Mouse (Mus musculus) CH12.LX (cell line): ENCODE results near the gene Pikfyve. TPM values are rescaled to one million over a fixed set of nuclear protein-coding genes. Genes with fewer than 3 reads are reported as not detected.
A peak's percentile ranks its signal among the peaks of the same experiment; 100 is the strongest.

Experiments
- DNase-seq: peaks from one replicate; pipeline ENCODE4 v3.0.0-alpha.2; 2013; ENCODE audit errors: extremely low read depth
- H3K27ac ChIP-seq: 2 replicates; pipeline ENCODE4 v1.5.1; 2012; ENCODE audit warnings: low read depth, mild to moderate bottlenecking, control low read depth, moderate library complexity; ENCODE audit not compliant: insufficient read depth
- H3K27me3 ChIP-seq: replicated peaks from 2 replicates; pipeline ENCODE3; 2012; ENCODE audit warnings: inconsistent platforms
- H3K36me3 ChIP-seq, 2 experiments: replicated peaks in 1 of 2; 2 replicates each; pipeline versions ENCODE3 to v1.6.1; 2012; ENCODE audit warnings: inconsistent platforms in 1 of 2, low read length in 1 of 2, mild to moderate bottlenecking in 1 of 2, mixed read lengths in 1 of 2, moderate library complexity in 1 of 2; ENCODE audit not compliant: control insufficient read depth in 1 of 2, insufficient read depth in 1 of 2
- H3K4me1 ChIP-seq, 2 experiments: 2 replicates each; pipeline ENCODE4 v1.6.1; 2012; ENCODE audit warnings: inconsistent platforms in 1 of 2, moderate library complexity in 1 of 2; ENCODE audit not compliant: insufficient read depth in 2 of 2, control insufficient read depth in 1 of 2
- H3K4me2 ChIP-seq: 2 replicates; pipeline ENCODE4 v1.6.1; 2012; ENCODE audit warnings: low read depth, mild to moderate bottlenecking, control low read depth; ENCODE audit not compliant: poor library complexity, insufficient read depth, severe bottlenecking
- H3K4me3 ChIP-seq, 3 experiments: fragments of 150-350 bp in 1 of 3; sonication (generic) in 1 of 3; replicated peaks in 1 of 3; 2 replicates each; pipeline versions ENCODE3 to v1.5.1; 2011 to 2012; ENCODE audit warnings: low read depth in 2 of 3, low read length in 2 of 3, mild to moderate bottlenecking in 2 of 3, moderate library complexity in 2 of 3, control low read depth in 1 of 3, improper control_type of control experiment in 1 of 3, inconsistent platforms in 1 of 3, mixed read lengths in 1 of 3; ENCODE audit not compliant: poor library complexity in 1 of 3
- H3K79me2 ChIP-seq: replicated peaks from 2 replicates; pipeline ENCODE4 v1.6.1; 2012; ENCODE audit warnings: mild to moderate bottlenecking, moderate library complexity; ENCODE audit not compliant: control insufficient read depth, poor library complexity, insufficient read depth, severe bottlenecking; ENCODE audit errors: extremely low read depth
- H3K9ac ChIP-seq: 2 replicates; pipeline ENCODE4 v1.6.1; 2012; ENCODE audit warnings: low read depth, mild to moderate bottlenecking, control low read depth, moderate library complexity; ENCODE audit not compliant: insufficient read depth
- H3K9me3 ChIP-seq: replicated peaks from 2 replicates; pipeline ENCODE3; 2012; ENCODE audit warnings: low read length, inconsistent platforms, mixed read lengths
- BHLHE40 ChIP-seq: IDR thresholded peaks from 2 replicates; pipeline ENCODE4 v1.6.1; 2011; ENCODE audit warnings: mild to moderate bottlenecking, low read depth, low read length, improper control_type of control experiment
- CHD1 ChIP-seq: IDR thresholded peaks from 2 replicates; pipeline ENCODE4 v1.6.1; 2012; ENCODE audit warnings: low read depth, low read length, improper control_type of control experiment, inconsistent platforms
- CHD2 ChIP-seq: IDR thresholded peaks from 2 replicates; pipeline ENCODE4 v1.6.1; 2011; ENCODE audit warnings: low read length, improper control_type of control experiment
- CTCF ChIP-seq, 2 experiments: IDR thresholded peaks in 1 of 2; conservative IDR thresholded peaks in 1 of 2; 2 replicates each; pipeline ENCODE4 v1.5.1; 2011 to 2012; ENCODE audit warnings: low read depth in 2 of 2, low read length in 2 of 2, improper control_type of control experiment in 1 of 2, inconsistent platforms in 1 of 2, mild to moderate bottlenecking in 1 of 2, moderate library complexity in 1 of 2
- ELF1 ChIP-seq: IDR thresholded peaks from 2 replicates; pipeline ENCODE4 v1.6.1; 2014; ENCODE audit warnings: low read depth, mild to moderate bottlenecking, inconsistent platforms, low read length, improper control_type of control experiment
- EP300 ChIP-seq: IDR thresholded peaks from 2 replicates; pipeline ENCODE4 v1.6.1; 2011; ENCODE audit warnings: low read length, improper control_type of control experiment
- ETS1 ChIP-seq: conservative IDR thresholded peaks from 2 replicates; pipeline ENCODE4 v1.6.1; 2012; ENCODE audit warnings: low read depth, mild to moderate bottlenecking, inconsistent platforms, low read length, improper control_type of control experiment, moderate library complexity
- GABPA ChIP-seq: IDR thresholded peaks from 2 replicates; pipeline ENCODE4 v1.6.1; 2012; ENCODE audit warnings: low read depth, low read length, improper control_type of control experiment, inconsistent platforms; ENCODE audit not compliant: insufficient replicate concordance
- HCFC1 ChIP-seq: IDR thresholded peaks from 2 replicates; pipeline ENCODE4 v1.6.1; 2012; ENCODE audit warnings: low read depth, mild to moderate bottlenecking, inconsistent platforms, low read length, improper control_type of control experiment
- IRF4 ChIP-seq: IDR thresholded peaks from 2 replicates; pipeline ENCODE4 v1.6.1; 2014; ENCODE audit warnings: low read depth, mild to moderate bottlenecking, inconsistent platforms, low read length, improper control_type of control experiment
- JUN ChIP-seq: IDR thresholded peaks from 2 replicates; pipeline ENCODE4 v1.6.1; 2011; ENCODE audit warnings: low read depth, mild to moderate bottlenecking, low read length, improper control_type of control experiment, moderate library complexity; ENCODE audit not compliant: insufficient read depth
- JUND ChIP-seq: conservative IDR thresholded peaks from 2 replicates; pipeline ENCODE4 v1.6.1; 2011; ENCODE audit warnings: low read depth, low read length, improper control_type of control experiment
- KAT2A ChIP-seq: IDR thresholded peaks from 2 replicates; pipeline ENCODE4 v1.6.1; 2012; ENCODE audit warnings: low read length, improper control_type of control experiment, inconsistent platforms; ENCODE audit not compliant: insufficient replicate concordance
- MAFK ChIP-seq: IDR thresholded peaks from 2 replicates; pipeline ENCODE4 v1.6.1; 2011; ENCODE audit warnings: low read length, improper control_type of control experiment; ENCODE audit not compliant: insufficient replicate concordance
- MAX ChIP-seq: IDR thresholded peaks from 2 replicates; pipeline ENCODE4 v1.6.1; 2011; ENCODE audit warnings: low read length, improper control_type of control experiment
- MAZ ChIP-seq: IDR thresholded peaks from 2 replicates; pipeline ENCODE4 v1.6.1; 2012; ENCODE audit warnings: low read depth, mild to moderate bottlenecking, inconsistent platforms, low read length, improper control_type of control experiment, moderate library complexity
- MEF2A ChIP-seq: IDR thresholded peaks from 2 replicates; pipeline ENCODE4 v1.6.1; 2014; ENCODE audit warnings: low read depth, mild to moderate bottlenecking, inconsistent platforms, low read length, improper control_type of control experiment, borderline replicate concordance
- MXI1 ChIP-seq: IDR thresholded peaks from 2 replicates; pipeline ENCODE4 v1.6.1; 2011; ENCODE audit warnings: mild to moderate bottlenecking, low read depth, low read length, improper control_type of control experiment
- MYC ChIP-seq: IDR thresholded peaks from 2 replicates; pipeline ENCODE4 v1.6.1; 2011; ENCODE audit warnings: low read depth, mild to moderate bottlenecking, improper control_type of control experiment, low read length
- NELFE ChIP-seq: IDR thresholded peaks from 2 replicates; pipeline ENCODE4 v1.6.1; 2011; ENCODE audit warnings: low read depth, low read length, improper control_type of control experiment
- NRF1 ChIP-seq: IDR thresholded peaks from 2 replicates; pipeline ENCODE4 v1.6.1; 2014; ENCODE audit warnings: low read depth, mild to moderate bottlenecking, inconsistent platforms, low read length, improper control_type of control experiment, moderate library complexity
- PAX5 ChIP-seq: IDR thresholded peaks from 2 replicates; pipeline ENCODE4 v1.6.1; 2012; ENCODE audit warnings: low read length, inconsistent platforms, mixed read lengths
- POLR2A ChIP-seq: IDR thresholded peaks from 2 replicates; pipeline ENCODE4 v1.6.1; 2011; ENCODE audit warnings: low read depth, mild to moderate bottlenecking, improper control_type of control experiment, low read length
- RAD21 ChIP-seq: IDR thresholded peaks from 2 replicates; pipeline ENCODE4 v1.6.1; 2011; ENCODE audit warnings: low read depth, mild to moderate bottlenecking, low read length, improper control_type of control experiment, moderate library complexity
- SIN3A ChIP-seq: IDR thresholded peaks from 2 replicates; pipeline ENCODE4 v1.6.1; 2012; ENCODE audit warnings: low read length, improper control_type of control experiment, inconsistent platforms
- SMC3 ChIP-seq: IDR thresholded peaks from 2 replicates; pipeline ENCODE4 v1.6.1; 2011; ENCODE audit warnings: low read depth, low read length, improper control_type of control experiment
- TBP ChIP-seq: conservative IDR thresholded peaks from 2 replicates; pipeline ENCODE4 v1.6.1; 2011; ENCODE audit warnings: low read depth, low read length, improper control_type of control experiment
- TCF12 ChIP-seq: IDR thresholded peaks from 2 replicates; pipeline ENCODE4 v1.6.1; 2014; ENCODE audit warnings: low read depth, mild to moderate bottlenecking, inconsistent platforms, low read length, improper control_type of control experiment
- USF1 ChIP-seq: IDR thresholded peaks from 2 replicates; pipeline ENCODE4 v1.6.1; 2014; ENCODE audit warnings: low read depth, mild to moderate bottlenecking, inconsistent platforms, low read length, improper control_type of control experiment
- ZC3H11A ChIP-seq: IDR thresholded peaks from 2 replicates; pipeline ENCODE4 v1.6.1; 2012; ENCODE audit warnings: low read depth, mild to moderate bottlenecking, inconsistent platforms, low read length, improper control_type of control experiment
- ZKSCAN1 ChIP-seq: IDR thresholded peaks from 2 replicates; pipeline ENCODE4 v1.6.1; 2012; ENCODE audit warnings: low read depth, inconsistent platforms, low read length, improper control_type of control experiment, borderline replicate concordance
- ZMIZ1 ChIP-seq: IDR thresholded peaks from 2 replicates; pipeline ENCODE4 v1.6.1; 2012; ENCODE audit warnings: low read depth, mild to moderate bottlenecking, inconsistent platforms, low read length, improper control_type of control experiment
- ZNF384 ChIP-seq: IDR thresholded peaks from 2 replicates; pipeline ENCODE4 v1.6.1; 2012; ENCODE audit warnings: low read depth, low read length, improper control_type of control experiment, inconsistent platforms
- dilution Hi-C: fragments of 300-500 bp; cut with MboI; formaldehyde crosslinking; loops from 2 replicates; pipeline ENCODE4 v1.14.3; 2020; ENCODE audit warnings: low sequenced_read_pairs; ENCODE audit not compliant: extremely low pct_unique_long_range_greater_than_20kb, extremely low pct_ligation_motif_present
- in situ Hi-C: fragments of 300-500 bp; cut with MboI; formaldehyde crosslinking; loops from 3 replicates; pipeline ENCODE4 v1.14.3; 2019; ENCODE audit warnings: low sequenced_read_pairs, low pct_ligation_motif_present, low pct_unique_long_range_greater_than_20kb, mixed read lengths
- polyA plus RNA-seq: library from polyadenylated mRNA; unstranded; fragments of >175 nt; gene quantifications from 2 replicates; pipeline ENCODE4 v1.2.1, GENCODE M21; 2012; ENCODE audit warnings: low read depth; ENCODE audit not compliant: insufficient read length
- total RNA-seq, 2 experiments: library from RNA; depleted of rRNA; stranded (reverse); fragments of 300-350 nt in 1 of 2; fragments of >200 nt in 1 of 2; gene quantifications; 2 replicates each; pipeline ENCODE4 v1.2.3; 2012 to 2014

Pikfyve gene
- total and polyA plus RNA-seq, 3 experiments, result 12.6 to 25.5 (median 14.5) TPM

GRCm38 (mm10) chr1:65178126-65178901 lies 8.2 kb upstream of the Pikfyve start (continued):
- TF ChIP-seq JUND (no peak), ETS1 (no peak), KAT2A (no peak), MEF2A (0 out of 2 replicates have a peak, but pooled peaks have one; percentile 31), MAZ (peak; percentile 50; the same call in 1 of the 2 replicates), JUN (no peak), HCFC1 (no peak), CHD2 (peak; percentile 28; the same call in 1 of the 2 replicates), ZNF384 (no peak)

- TF ChIP-seq MAZ (no peak; the same call in 1 of the 2 replicates), POLR2A (peak; percentile 59), ZNF384 (no peak), NRF1 (no peak), EP300 (no peak), IRF4 (peak; percentile 34; the same call in 1 of the 2 replicates), MAX (no peak), BHLHE40 (peak; percentile 42; the same call in 1 of the 2 replicates), PAX5 (no peak), ZKSCAN1 (no peak), CHD1 (no peak), RAD21 (peak; percentile 23), NELFE (no peak), ZC3H11A (no peak), ZMIZ1 (no peak), SIN3A (peak; percentile 56; the same call in 1 of the 2 replicates), ETS1 (no peak), MYC (no peak), CTCF (conservative IDR thresholded peaks at IDR 0.05 in 1 of 2, IDR thresholded peaks at IDR 0.05 in 1 of 2; ENCODE audit: low read depth in 2 of 2, low read length in 2 of 2) (peak in 1 of 2 experiments; percentile 55; a peak in 2 of 4 replicates), KAT2A (no peak), CHD2 (peak; percentile 75; the same call in 1 of the 2 replicates), SMC3 (no peak; the same call in 1 of the 2 replicates), MXI1 (peak; percentile 21; the same call in 1 of the 2 replicates), GABPA (no peak), TCF12 (0 out of 2 replicates have a peak, but pooled peaks have one; percentile 27), USF1 (no peak), TBP (no peak), ELF1 (no peak), MAFK (no peak), MEF2A (peak; percentile 36; the same call in 1 of the 2 replicates)
- Histone ChIP-seq H3K9ac (peak overlapping the region; percentile 21; the same call in 1 of the 2 replicates), H3K27me3 (no peaks in the 10 kb centered on the region), H3K9me3 (no peaks in the 10 kb centered on the region), H3K36me3 (peaks cover 0 to 4% of the 10 kb centered on the region in 2 experiments), H3K27ac (peak overlapping the region; percentile 22), H3K4me1 (no peaks in the 10 kb centered on the region; a peak in 1 of 4 replicates), H3K4me2 (peak overlapping the region; percentile 93), H3K79me2 (no peaks in the 10 kb centered on the region), H3K4me3 (peak overlapping the region; percentile 64 to 81 (median 66))
- dilution Hi-C loops (no loop called here), in situ Hi-C loops (loop anchor here (10.0 kb wide), 1 partner anchor 64 kb away; the partner anchor contains the start of gene Gm28845)
- DNase-seq, result peak; percentile 82
These were observed 7.5 kb upstream of the Pikfyve start for GRCm38 (mm10) chr1:65178902-65179432.
